Mouse (Mus musculus): ENCODE measurements around the gene Krt31. TPM values are rescaled to one million over a fixed set of nuclear protein-coding genes. Genes with fewer than 3 reads are reported as not detected.
A peak's percentile ranks its signal among the peaks of the same experiment; 100 is the strongest.

Krt31 gene
- total RNA-seq, 2 experiments from 2014 or later = not detected

DNA sequence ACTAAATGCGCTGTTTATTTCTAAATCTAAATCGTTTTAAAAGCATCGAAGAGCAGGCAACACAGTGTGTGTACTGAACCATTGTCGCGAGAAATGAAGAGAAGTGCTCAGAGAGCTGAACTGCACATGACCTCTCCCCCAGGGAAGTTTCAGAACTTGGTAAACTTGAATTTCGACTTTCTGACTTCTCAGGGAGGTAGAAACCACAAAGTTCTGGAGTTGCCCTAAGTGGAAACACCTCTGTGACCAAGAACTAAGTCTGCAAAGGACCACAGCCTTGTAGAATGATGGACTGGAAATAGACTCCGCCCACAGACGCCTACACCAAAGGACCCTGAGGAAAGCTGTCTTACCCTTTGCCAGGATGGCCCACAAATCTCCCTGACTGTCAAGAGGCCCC is 44.4 kb downstream of the Krt31 start:
- DNase-seq = no peak

DNA sequence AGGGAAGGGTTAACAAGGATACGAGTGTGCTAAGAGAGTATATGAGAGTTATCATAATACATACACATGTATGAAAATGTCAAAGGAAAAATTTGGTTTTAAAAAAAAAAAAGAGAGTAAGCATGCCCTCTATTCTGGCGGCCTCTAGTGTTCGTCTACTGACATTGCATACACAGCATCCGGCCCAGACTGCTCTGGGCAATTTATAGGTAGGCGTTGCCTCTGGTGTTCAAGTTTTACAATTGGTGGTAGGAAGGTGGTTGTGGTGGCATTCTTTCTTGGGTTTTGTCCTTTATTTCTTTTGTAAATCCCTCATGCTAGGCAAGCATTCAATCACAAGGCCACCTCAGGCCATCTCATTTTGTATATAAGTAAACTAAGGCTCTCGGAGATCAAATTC is 45.5 kb downstream of the Krt31 start:
- DNase-seq = peak; percentile 8 to 62

DNA sequence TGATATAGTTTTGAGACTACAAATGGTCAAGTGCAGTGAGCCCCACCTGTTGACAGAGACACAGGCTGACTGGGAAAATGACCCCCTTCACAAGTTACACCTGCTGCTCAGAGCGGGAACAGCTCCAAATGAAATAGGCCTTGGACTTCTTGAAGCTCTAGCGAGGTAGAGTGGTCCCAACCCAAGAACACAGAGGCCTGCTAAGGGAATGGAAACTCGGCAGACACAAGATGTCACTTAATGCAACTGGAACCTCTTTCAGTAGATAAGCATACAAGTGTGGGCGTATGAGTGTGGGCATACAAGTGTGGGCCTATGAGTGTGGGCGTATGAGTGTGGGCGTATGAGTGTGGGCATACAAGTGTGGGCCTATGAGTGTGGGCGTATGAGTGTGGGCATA is 51.3 kb downstream of the Krt31 start:
- DNase-seq = no peak

Other genes starting within 250 kb of the Krt31 start
- not detected for gene Gm11554, start 246.1 kb downstream of the Krt31 start, total RNA-seq (2021)
- gene Krtap4-13, start 240.7 kb downstream of the Krt31 start, total RNA-seq (2021) = not detected
- not detected for gene Gm11564, start 234.9 kb downstream of the Krt31 start, total RNA-seq (2021)
- not detected for gene 2300003K06Rik, start 212.5 kb downstream of the Krt31 start, total RNA-seq (2021)
- gene Krtap4-16, start 198.9 kb downstream of the Krt31 start, total RNA-seq (2021) = not detected
- not detected for gene Gm11568, start 192.6 kb downstream of the Krt31 start, total RNA-seq (2021)
- not detected for gene Gm11559, start 186.1 kb downstream of the Krt31 start, total RNA-seq (2021)
- gene Krtap9-1, start 177.2 kb downstream of the Krt31 start, total RNA-seq (2021) = not detected
- gene Gm11567, start 171.4 kb downstream of the Krt31 start, total RNA-seq (2021) = not detected
- not detected for gene Krtap31-1, start 142.6 kb downstream of the Krt31 start, total RNA-seq (2021)
- not detected for gene Gm11565, start 135.8 kb downstream of the Krt31 start, total RNA-seq (2021)
- not detected for gene Krtap31-2, start 114.3 kb downstream of the Krt31 start, total RNA-seq (2021)
- gene Krtap9-5, start 102.1 kb downstream of the Krt31 start, total RNA-seq (2021) = not detected
- not detected for gene Krtap29-1, start 71.5 kb downstream of the Krt31 start, total RNA-seq (2021)
- not detected for gene Krtap16-1, start 64.0 kb downstream of the Krt31 start, total RNA-seq (2021)
- not detected for gene Krtap17-1, start 56.6 kb downstream of the Krt31 start, total RNA-seq (2021)
- not detected for gene Krt33a, start 34.3 kb downstream of the Krt31 start, total RNA-seq (2021)
- gene Krt33b, start 20.7 kb downstream of the Krt31 start, total RNA-seq (2021) = not detected
- not detected for gene Krt34, start 9.0 kb downstream of the Krt31 start, total RNA-seq (2021)
- gene Krt32, start 37.7 kb upstream of the Krt31 start, total RNA-seq (2021) = not detected
- gene Krt35, start 45.7 kb upstream of the Krt31 start, total RNA-seq (2021) = not detected
- not detected for gene Krt36, start 55.1 kb upstream of the Krt31 start, total RNA-seq (2021)
- gene Krt13, start 71.0 kb upstream of the Krt31 start, total RNA-seq (2021) = not detected
- gene Krt15, start 85.4 kb upstream of the Krt31 start, total RNA-seq (2021) = 1 to 10 TPM in 1 of 2 experiments, not detected in 1; 1.4 TPM
- 1 to 10 TPM; 4.0 to 9.1 TPM for gene Krt19, start 98.1 kb upstream of the Krt31 start, total RNA-seq (2021)
- gene Krt9, start 142.7 kb upstream of the Krt31 start, total RNA-seq (2021) = not detected
- not detected for gene Krt14, start 157.0 kb upstream of the Krt31 start, total RNA-seq (2021)
- not detected for gene Krt16, start 198.4 kb upstream of the Krt31 start, total RNA-seq (2021)
- gene Krt17, start 210.5 kb upstream of the Krt31 start, total RNA-seq (2021) = under 1 TPM in 1 of 2 experiments, not detected in 1; 0.31 TPM
- not detected for gene Krt42, start 219.3 kb upstream of the Krt31 start, total RNA-seq (2021)

Measured in heart, adult 18-20 months (tissue).